Mouse (Mus musculus): ENCODE measurements around the gene Ezr. TPM values are rescaled to one million over a fixed set of nuclear protein-coding genes. Genes with fewer than 3 reads are reported as not detected.

The Ezr gene
- polyA plus RNA-seq, 1 experiment from 2014 or later = 232 TPM

GRCm38 (mm10) chr17:6808521-6809165, 26.1 kb upstream of the Ezr start:
- 67% methylated on average over 8 of the region's 8 CpGs for WGBS
- Histone ChIP-seq H3K27me3 (replicated peaks) (no peaks in the 10 kb centered on the region), H3K9me3 (no peaks in the 10 kb centered on the region), H3K4me2 (replicated peaks) (no peak overlapping the region), H3K4me1 (replicated peaks) (peaks cover 16% of the 10 kb centered on the region; the same call in 1 of the 2 replicates), H3K9ac (no peak overlapping the region), H3K4me3 (replicated peaks) (no peak overlapping the region), H3K27ac (peak overlapping the region; percentile 48), H3K36me3 (no peaks in the 10 kb centered on the region)
- 0 out of 2 replicates have a peak, but pooled peaks have one; percentile 37 for ATAC-seq

- no peaks in the 10 kb centered on the region for H3K36me3 ChIP-seq
- H3K4me1 ChIP-seq (replicated peaks) = peaks cover 16% of the 10 kb centered on the region; the same call in 1 of the 2 replicates
- H3K27ac ChIP-seq = peak overlapping the region; percentile 48
- peak; percentile 60 for ATAC-seq
- H3K9me3 ChIP-seq = no peaks in the 10 kb centered on the region
- H3K27me3 ChIP-seq (replicated peaks) = no peaks in the 10 kb centered on the region
- 64% methylated on average over 16 of the region's 16 CpGs for WGBS
- no peak overlapping the region for H3K9ac ChIP-seq
- no peak overlapping the region for H3K4me2 ChIP-seq (replicated peaks)
- no peak overlapping the region for H3K4me3 ChIP-seq (replicated peaks)
Measured at GRCm38 (mm10) chr17:6807827-6808520, 25.4 kb upstream of the Ezr start.

GRCm38 (mm10) chr17:6804853-6805543, 22.4 kb upstream of the Ezr start:
- no peak overlapping the region for H3K4me3 ChIP-seq (replicated peaks)
- H3K27me3 ChIP-seq (replicated peaks) = no peaks in the 10 kb centered on the region
- ATAC-seq = peak; percentile 50
- H3K4me2 ChIP-seq (replicated peaks) = no peak overlapping the region
- no peak overlapping the region for H3K9ac ChIP-seq
- WGBS = 23% methylated on average over 6 of the region's 6 CpGs
- no peaks in the 10 kb centered on the region for H3K36me3 ChIP-seq
- H3K27ac ChIP-seq = no peak overlapping the region
- H3K9me3 ChIP-seq = 0 out of 2 replicates have a peak, but pooled peaks cover 6% of the 10 kb centered on the region
- H3K4me1 ChIP-seq (replicated peaks) = peaks cover 9% of the 10 kb centered on the region; the same call in 1 of the 2 replicates

- H3K36me3 ChIP-seq = no peaks in the 10 kb centered on the region
- H3K4me1 ChIP-seq (replicated peaks) = peaks cover 6% of the 10 kb centered on the region; the same call in 1 of the 2 replicates
- H3K9ac ChIP-seq = no peak overlapping the region
- ATAC-seq = no peak
- 0 out of 2 replicates have a peak, but pooled peaks cover 6% of the 10 kb centered on the region for H3K9me3 ChIP-seq
- no peak overlapping the region for H3K27ac ChIP-seq
- no peak overlapping the region for H3K4me3 ChIP-seq (replicated peaks)
- WGBS = 82% methylated on average over 6 of the region's 6 CpGs
- H3K4me2 ChIP-seq (replicated peaks) = no peak overlapping the region
- no peaks in the 10 kb centered on the region for H3K27me3 ChIP-seq (replicated peaks)
Measured at GRCm38 (mm10) chr17:6804111-6804510, 21.5 kb upstream of the Ezr start.

GRCm38 (mm10) chr17:6803614-6804013, 21.0 kb upstream of the Ezr start:
- 90% methylated on average over 1 of the region's 1 CpGs for WGBS
- H3K4me3 ChIP-seq (replicated peaks) = no peak overlapping the region
- ATAC-seq = no peak
- 0 out of 2 replicates have a peak, but pooled peaks cover 6% of the 10 kb centered on the region for H3K9me3 ChIP-seq
- H3K27me3 ChIP-seq (replicated peaks) = no peaks in the 10 kb centered on the region
- H3K4me1 ChIP-seq (replicated peaks) = peaks cover 5% of the 10 kb centered on the region; the same call in 1 of the 2 replicates
- no peak overlapping the region for H3K4me2 ChIP-seq (replicated peaks)
- no peaks in the 10 kb centered on the region for H3K36me3 ChIP-seq
- no peak overlapping the region for H3K9ac ChIP-seq
- H3K27ac ChIP-seq = no peak overlapping the region

- peak overlapping the region; percentile 28; the same call in 1 of the 2 replicates for H3K27ac ChIP-seq
- no peaks in the 10 kb centered on the region for H3K27me3 ChIP-seq (replicated peaks)
- no peak overlapping the region for H3K9ac ChIP-seq
- peaks cover 12% of the 10 kb centered on the region; the same call in 1 of the 2 replicates for H3K4me1 ChIP-seq (replicated peaks)
- no peak overlapping the region for H3K4me3 ChIP-seq (replicated peaks)
- no peaks in the 10 kb centered on the region for H3K36me3 ChIP-seq
- ATAC-seq = peak; percentile 78
- H3K4me2 ChIP-seq (replicated peaks) = peak overlapping the region; percentile 42
- WGBS = 42% methylated on average over 12 of the region's 12 CpGs
- H3K9me3 ChIP-seq = 0 out of 2 replicates have a peak, but pooled peaks cover 6% of the 10 kb centered on the region
Measured at GRCm38 (mm10) chr17:6798392-6799061, 15.9 kb upstream of the Ezr start.

GRCm38 (mm10) chr17:6797471-6797870, 14.9 kb upstream of the Ezr start:
- no peak overlapping the region for H3K4me3 ChIP-seq (replicated peaks)
- no peak overlapping the region for H3K9ac ChIP-seq
- no peak overlapping the region for H3K27ac ChIP-seq
- H3K4me1 ChIP-seq (replicated peaks) = peaks cover 12% of the 10 kb centered on the region; the same call in 1 of the 2 replicates
- 0 out of 2 replicates have a peak, but pooled peaks cover 6% of the 10 kb centered on the region for H3K9me3 ChIP-seq
- H3K36me3 ChIP-seq = no peaks in the 10 kb centered on the region
- 60% methylated on average over 4 of the region's 4 CpGs for whole genome bisulfite sequencing
- ATAC-seq = no peak
- H3K27me3 ChIP-seq (replicated peaks) = no peaks in the 10 kb centered on the region
- H3K4me2 ChIP-seq (replicated peaks) = no peak overlapping the region

GRCm38 (mm10) chr17:6794160-6794751, 11.7 kb upstream of the Ezr start:
- Histone ChIP-seq H3K9ac (no peak overlapping the region), H3K9me3 (no peaks in the 10 kb centered on the region), H3K36me3 (no peaks in the 10 kb centered on the region), H3K27ac (no peak overlapping the region), H3K27me3 (replicated peaks) (no peaks in the 10 kb centered on the region), H3K4me2 (replicated peaks) (no peak overlapping the region), H3K4me1 (replicated peaks) (peaks cover 12% of the 10 kb centered on the region; the same call in 1 of the 2 replicates), H3K4me3 (replicated peaks) (no peak overlapping the region)
- ATAC-seq = peak; percentile 48
- WGBS = 43% methylated on average over 12 of the region's 12 CpGs

GRCm38 (mm10) chr17:6789581-6790118, 7.1 kb upstream of the Ezr start:
- H3K4me3 ChIP-seq (replicated peaks) = no peak overlapping the region
- no peaks in the 10 kb centered on the region for H3K36me3 ChIP-seq
- no peaks in the 10 kb centered on the region for H3K9me3 ChIP-seq
- no peak overlapping the region for H3K27ac ChIP-seq
- H3K4me2 ChIP-seq (replicated peaks) = no peak overlapping the region
- no peak overlapping the region for H3K9ac ChIP-seq
- no peaks in the 10 kb centered on the region for H3K27me3 ChIP-seq (replicated peaks)
- no peak for ATAC-seq
- 90% methylated on average over 9 of the region's 9 CpGs for WGBS
- 0 out of 2 replicates have a peak, but pooled peaks cover 6% of the 10 kb centered on the region for H3K4me1 ChIP-seq (replicated peaks)

- Histone ChIP-seq H3K9me3 (no peaks in the 10 kb centered on the region), H3K4me3 (replicated peaks) (no peak overlapping the region), H3K4me2 (replicated peaks) (no peak overlapping the region), H3K36me3 (no peaks in the 10 kb centered on the region), H3K27me3 (replicated peaks) (no peaks in the 10 kb centered on the region), H3K4me1 (replicated peaks) (0 out of 2 replicates have a peak, but pooled peaks cover under 1% of the 10 kb centered on the region), H3K27ac (no peak overlapping the region), H3K9ac (no peak overlapping the region)
- no peak for ATAC-seq
Measured at GRCm38 (mm10) chr17:6789103-6789502, 6.5 kb upstream of the Ezr start.

GRCm38 (mm10) chr17:6787241-6787640, 4.7 kb upstream of the Ezr start:
- Histone ChIP-seq H3K27ac (no peak overlapping the region), H3K9me3 (no peaks in the 10 kb centered on the region), H3K4me1 (replicated peaks) (no peaks in the 10 kb centered on the region), H3K36me3 (no peaks in the 10 kb centered on the region), H3K4me2 (replicated peaks) (no peak overlapping the region), H3K4me3 (replicated peaks) (no peak overlapping the region), H3K9ac (no peak overlapping the region), H3K27me3 (replicated peaks) (no peaks in the 10 kb centered on the region)
- 89% methylated on average over 4 of the region's 4 CpGs for WGBS
- ATAC-seq = no peak
